In the genomic region with DNA sequence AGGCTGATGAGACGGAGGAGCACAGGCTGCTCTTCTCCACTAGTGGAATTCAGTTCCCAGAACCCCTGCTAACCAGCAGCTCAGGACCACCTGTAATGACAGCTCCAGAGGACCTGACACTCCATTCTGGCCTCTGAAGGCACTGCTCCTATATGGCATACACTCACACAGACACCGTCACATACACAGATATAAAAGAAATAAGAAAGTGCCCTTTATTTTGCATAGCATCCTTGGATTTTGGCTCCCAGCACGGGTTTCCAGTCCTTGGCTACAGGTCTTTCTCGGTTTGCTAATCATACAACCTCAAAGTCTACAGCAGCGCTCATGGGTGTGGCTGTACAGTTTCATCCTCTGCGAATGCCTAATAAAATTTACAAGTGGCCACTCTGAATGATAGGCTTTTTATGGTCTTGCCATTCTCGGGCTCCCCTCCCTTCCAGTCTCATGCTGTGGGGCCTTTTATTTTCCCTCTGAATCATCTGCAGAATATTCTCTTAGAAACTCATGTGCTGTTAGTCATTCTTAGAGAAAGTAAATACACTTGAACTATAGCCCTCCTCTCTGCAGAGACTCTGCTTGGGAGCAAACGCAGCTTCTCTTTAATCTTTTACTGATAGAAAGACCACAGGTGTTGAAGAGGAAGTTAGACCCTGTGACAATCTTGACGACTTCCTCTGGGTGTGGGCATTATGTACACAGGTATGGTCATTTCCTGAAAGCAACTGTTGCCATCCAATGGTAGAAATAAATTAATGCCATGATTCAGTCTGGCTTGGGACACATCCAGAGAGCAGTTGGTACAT, we compare ENCODE assay signal across 10 mouse cellular contexts.
DNase-seq lines count a peak whose midpoint lies in the region; ATAC-seq and TF ChIP-seq lines count a peak whose summit lies in the region.
"Had no signal": no experiment of that assay in that cellular context is flagged by ENCODE, and none has a peak within 500 bp of the region (broad histone marks: within the 10 kb centered on the region; RNA-seq: fewer than 3 reads in every experiment).

No protein-coding gene starts in this region.

- peaks cover 29% of the 10 kb centered on the region for H3K4me1 ChIP-seq in liver, embryonic 15.5 days (replicated peaks)
- H3K4me1 ChIP-seq in liver, embryonic 11.5 days (replicated peaks; ENCODE audit: control insufficient read depth, insufficient read depth, low read length), result peaks cover 22% of the 10 kb centered on the region
- H3K4me1 ChIP-seq in kidney, adult 2 months (ENCODE audit: control insufficient read depth, insufficient read depth, low read length), result no peaks in the 10 kb centered on the region

- 0 out of 2 replicates have a peak, but pooled peaks have one; percentile 16 for ATAC-seq in liver, embryonic 15.5 days (ENCODE audit: insufficient read depth)
- ATAC-seq in liver, embryonic 11.5 days (replicated peaks; ENCODE audit: low FRiP score), result no peak
- peak; percentile 75 for ATAC-seq in activated CD4-positive, CD25-positive, alpha-beta regulatory T cell, adult 4 months
- no peak for ATAC-seq in monocyte, adult 5-6 weeks (replicated peaks; ENCODE audit: insufficient number of reproducible peaks, low FRiP score, low TSS enrichment, poor library complexity, severe bottlenecking)
- ATAC-seq: forebrain, embryonic 13.5 days had no signal

- peaks cover 13% of the 10 kb centered on the region; the same call in 1 of the 2 replicates for H3K36me3 ChIP-seq in liver, embryonic 15.5 days (replicated peaks)
- peaks cover 4% of the 10 kb centered on the region; the same call in 1 of the 2 replicates for H3K36me3 ChIP-seq in liver, embryonic 11.5 days (ENCODE audit: control insufficient read depth, insufficient read depth, low read length)
- H3K36me3 ChIP-seq in C2C12 (ENCODE audit: control insufficient read depth, insufficient read depth), result no peaks in the 10 kb centered on the region
- H3K36me3 ChIP-seq in kidney, adult 2 months (ENCODE audit: control insufficient read depth, insufficient read depth, low read length), result no peaks in the 10 kb centered on the region
- H3K36me3 ChIP-seq: midbrain, embryonic 10.5 days had no signal

- H3K4me2 ChIP-seq in liver, embryonic 15.5 days, result no peak overlapping the region
- no peak overlapping the region for H3K4me2 ChIP-seq in liver, embryonic 11.5 days
- H3K4me2 ChIP-seq: forebrain, embryonic 13.5 days had no signal

- 56% methylated on average over 9 of the region's 9 CpGs for WGBS in liver, embryonic 15.5 days (ENCODE audit: insufficient replicate concordance)
- WGBS in liver, embryonic 11.5 days, result 70% methylated on average over 9 of the region's 9 CpGs
- WGBS in kidney, adult 2 months, result 71% methylated on average over 9 of the region's 9 CpGs

- H3K79me2 ChIP-seq in C2C12 (ENCODE audit: control insufficient read depth, insufficient read depth), result no peaks in the 10 kb centered on the region

- peak overlapping the region; percentile 59; the same call in 1 of the 2 replicates for H3K27ac ChIP-seq in liver, embryonic 15.5 days (replicated peaks)
- H3K27ac ChIP-seq in liver, embryonic 11.5 days (ENCODE audit: low read depth, low read length), result no peak overlapping the region
- H3K27ac ChIP-seq in kidney, adult 2 months (ENCODE audit: insufficient read depth, low read depth, low read length), result no peak overlapping the region
- H3K27ac ChIP-seq: forebrain, embryonic 13.5 days; midbrain, embryonic 10.5 days had no signal

- H3K9me3 ChIP-seq in liver, embryonic 15.5 days (replicated peaks), result no peaks in the 10 kb centered on the region
- H3K9me3 ChIP-seq in liver, embryonic 11.5 days (ENCODE audit: control insufficient read depth, low read length), result no peaks in the 10 kb centered on the region
- H3K9me3 ChIP-seq: forebrain, embryonic 13.5 days; midbrain, embryonic 10.5 days had no signal

- H3K4me3 ChIP-seq in liver, embryonic 15.5 days (replicated peaks), result no peak overlapping the region
- H3K4me3 ChIP-seq in liver, embryonic 11.5 days (ENCODE audit: low read depth, low read length), result no peak overlapping the region
- H3K4me3 ChIP-seq in C2C12 (ENCODE audit: insufficient read depth, poor library complexity, severe bottlenecking), result no peak overlapping the region
- no peak overlapping the region for H3K4me3 ChIP-seq in kidney, adult 2 months (ENCODE audit: insufficient read depth, low read depth, low read length)
- H3K4me3 ChIP-seq: forebrain, embryonic 13.5 days; midbrain, embryonic 10.5 days had no signal

- TF ChIP-seq POLR2A in kidney, adult 2 months (IDR thresholded peaks at IDR 0.05; ENCODE audit: low read depth, low read length), result no peak

- H3K79me3 ChIP-seq in C2C12 (ENCODE audit: low read depth), result no peaks in the 10 kb centered on the region

- H3K9ac ChIP-seq in liver, embryonic 15.5 days, result no peak overlapping the region
- no peak overlapping the region for H3K9ac ChIP-seq in liver, embryonic 11.5 days (ENCODE audit: low read depth, low read length)
- H3K9ac ChIP-seq: forebrain, embryonic 13.5 days had no signal

- no peaks in the 10 kb centered on the region for H3K27me3 ChIP-seq in liver, embryonic 15.5 days
- H3K27me3 ChIP-seq in liver, embryonic 11.5 days (replicated peaks; ENCODE audit: control insufficient read depth, insufficient read depth, low read length), result no peaks in the 10 kb centered on the region
- no peaks in the 10 kb centered on the region for H3K27me3 ChIP-seq in C2C12 (ENCODE audit: control insufficient read depth, insufficient read depth, insufficient read length)
- no peaks in the 10 kb centered on the region for H3K27me3 ChIP-seq in kidney, adult 2 months (replicated peaks; ENCODE audit: control insufficient read depth, insufficient read depth, low read length)
- H3K27me3 ChIP-seq: forebrain, embryonic 13.5 days had no signal

- no peak for DNase-seq in liver, embryonic 11.5 days (ENCODE audit: low spot score)
- peak; percentile 45 to 64 for DNase-seq in natural killer cell, adult 2 months (ENCODE audit: low spot score in 2 of 2)
- DNase-seq in cerebellum, adult 9-11 months, result no peak
- DNase-seq in kidney, adult 2 months, result no peak

- H3ac ChIP-seq in C2C12 (ENCODE audit: control insufficient read depth, insufficient read length, low read depth), result peak overlapping the region; percentile 12

- no peak for TF ChIP-seq CTCF in C2C12 (IDR thresholded peaks at IDR 0.05; ENCODE audit: control insufficient read depth, insufficient read depth, insufficient read length)
- TF ChIP-seq CTCF in kidney, adult 2 months (conservative IDR thresholded peaks at IDR 0.05; ENCODE audit: insufficient read depth, insufficient read length, low read depth, low read length), result no peak

TF ChIP-seq in C2C12, 6 proteins besides CTCF, POLR2A, EP300 and RAD21:
- TF ChIP-seq MYOD1 (IDR thresholded peaks at IDR 0.05; ENCODE audit: control insufficient read depth, insufficient read length, low read depth) (peak; percentile 59), CEBPB (IDR thresholded peaks at IDR 0.05; ENCODE audit: low read depth) (no peak), USF1 (IDR thresholded peaks at IDR 0.05; ENCODE audit: low read depth) (peak; percentile 5), MAX (IDR thresholded peaks at IDR 0.05) (peak; percentile 56), FOSL1 (IDR thresholded peaks at IDR 0.05; ENCODE audit: insufficient read depth, low read length, poor library complexity, severe bottlenecking) (peak; percentile 4), MYOG (IDR thresholded peaks at IDR 0.05; ENCODE audit: control insufficient read depth, extremely low read depth, insufficient read length) (no peak)

Comparison
In these comparisons a context has a peak if more than half of its experiments do, and no peak if none do; other contexts are left out.
1. ATAC-seq: peak in liver, embryonic 15.5 days (single experiment) and activated CD4-positive, CD25-positive, alpha-beta regulatory T cell, adult 4 months (single experiment); none in liver, embryonic 11.5 days (single experiment) and monocyte, adult 5-6 weeks (single experiment).
2. DNase-seq: peak in natural killer cell, adult 2 months (2 of 2); none in liver, embryonic 11.5 days (single experiment), cerebellum, adult 9-11 months (single experiment) and kidney, adult 2 months (single experiment).